Mouse (Mus musculus) Patski (cell line): ENCODE data around the gene Rxra. TPM values are rescaled to one million over a fixed set of nuclear protein-coding genes. Genes with fewer than 3 reads are reported as not detected.

Experiments used
- ATAC-seq: fragments of 100-300 bp; one replicate; pipeline ENCODE4 v1.8.0; 2021
- CTCF ChIA-PET: fragments of 350-600 bp; sonication (Branson Sonifier 250); formaldehyde crosslinking; loops from one replicate; lab custom pipeline; 2022; ENCODE audit warnings: inconsistent platforms; lab: Charles Lee
- POLR2A ChIA-PET: fragments of 350-600 bp; sonication (Branson Sonifier 250); formaldehyde crosslinking; loops from one replicate; lab custom pipeline; 2022; ENCODE audit warnings: antibody characterized with exemption, inconsistent platforms; lab: Charles Lee
- DNase-seq: peaks from one replicate; pipeline ENCODE4 v3.0.0-alpha.2; 2011; ENCODE audit warnings: low read depth, low spot score
- H3K27me3 ChIP-seq: fragments of 371-371 bp; one replicate; pipeline ENCODE4 v1.5.1; 2021
- CTCF ChIP-seq: fragments of 100-300 bp; IDR thresholded peaks from one replicate; pipeline ENCODE4 v1.5.1; 2021
- in situ Hi-C: fragments of 300-500 bp; cut with MboI; formaldehyde crosslinking; loops from 3 replicates; pipeline ENCODE4 v1.11.1; 2018; ENCODE audit warnings: low pct_unique_long_range_greater_than_20kb, mixed read lengths
- polyA plus RNA-seq: library from polyadenylated mRNA; unstranded; gene quantifications from one replicate; pipeline ENCODE4 v1.2.3, GENCODE M21; 2021

Rxra gene
- polyA plus RNA-seq, 1 experiment from 2014 or later = 31.1 TPM

GRCm38 (mm10) chr2:27699574-27699973 lies 23.3 kb downstream of the Rxra start:
- ChIA-PET POLR2A (interaction anchor here (0.6 to 0.7 kb wide), 3 partner anchors 18 to 1088 kb away, joined by 3 read pairs; no protein-coding TSS in a partner anchor), CTCF (interaction anchor here (0.8 to 2.0 kb wide), 6 partner anchors 11 to 62 kb away, joined by 3 to 8 read pairs (median 4); no protein-coding TSS in a partner anchor)
- H3K27me3 ChIP-seq = no peaks in the 10 kb centered on the region
- TF ChIP-seq CTCF = no peak
- ATAC-seq (peak; percentile 76), DNase-seq (peak; percentile 69)
- in situ Hi-C loops = no loop called here

GRCm38 (mm10) chr2:27702283-27702682 lies 26.0 kb downstream of the Rxra start:
- ATAC-seq = no peak
- H3K27me3 ChIP-seq = no peaks in the 10 kb centered on the region
- TF ChIP-seq CTCF = no peak
- DNase-seq = no peak
- in situ Hi-C loops = no loop called here
- CTCF ChIA-PET = no interaction called here
- POLR2A ChIA-PET = no interaction called here

GRCm38 (mm10) chr2:27702904-27703666 lies 26.8 kb downstream of the Rxra start:
- in situ Hi-C loops = no loop called here
- POLR2A ChIA-PET = interaction anchor here (0.5 kb wide), 1 partner anchor 78 kb away, joined by 5 read pairs; no protein-coding TSS in a partner anchor
- H3K27me3 ChIP-seq = no peaks in the 10 kb centered on the region
- DNase-seq (no peak), ATAC-seq (no peak)
- no peak for TF ChIP-seq CTCF
- CTCF ChIA-PET = no interaction called here

GRCm38 (mm10) chr2:27703852-27704640 lies 27.8 kb downstream of the Rxra start:
- POLR2A ChIA-PET = interaction anchor here (0.5 kb wide), 1 partner anchor 79 kb away, joined by 5 read pairs; no protein-coding TSS in a partner anchor
- in situ Hi-C loops = no loop called here
- no peak for DNase-seq

GRCm38 (mm10) chr2:27704641-27705040 lies 28.4 kb downstream of the Rxra start:
- no peaks in the 10 kb centered on the region for H3K27me3 ChIP-seq
- CTCF ChIA-PET = no interaction called here
- no peak for DNase-seq
- no peak for TF ChIP-seq CTCF
- in situ Hi-C loops = no loop called here
- POLR2A ChIA-PET = no interaction called here
- ATAC-seq = no peak

More at GRCm38 (mm10) chr2:27703852-27704640, 27.8 kb downstream of the Rxra start:
- CTCF ChIA-PET = no interaction called here
- ATAC-seq = no peak
- H3K27me3 ChIP-seq = no peaks in the 10 kb centered on the region
- TF ChIP-seq CTCF = no peak

- DNase-seq (no peak), ATAC-seq (no peak)
- H3K27me3 ChIP-seq = no peaks in the 10 kb centered on the region
- TF ChIP-seq CTCF = no peak
- CTCF ChIA-PET = interaction anchor here (0.9 kb wide), 1 partner anchor 33 kb away, joined by 3 read pairs; no protein-coding TSS in a partner anchor
- POLR2A ChIA-PET = no interaction called here
- in situ Hi-C loops = no loop called here
These were observed 34.7 kb downstream of the Rxra start for GRCm38 (mm10) chr2:27710871-27711382.

- no peak for DNase-seq
- TF ChIP-seq CTCF = no peak
- POLR2A ChIA-PET = no interaction called here
- CTCF ChIA-PET = interaction anchor here (0.8 kb wide), 1 partner anchor 10 kb away, joined by 3 read pairs; no protein-coding TSS in a partner anchor
- no peak for ATAC-seq
- in situ Hi-C loops = no loop called here
- H3K27me3 ChIP-seq = no peaks in the 10 kb centered on the region
These were observed 36.4 kb downstream of the Rxra start for GRCm38 (mm10) chr2:27712626-27713025.

- CTCF ChIA-PET = no interaction called here
- TF ChIP-seq CTCF = no peak
- H3K27me3 ChIP-seq = no peaks in the 10 kb centered on the region
- POLR2A ChIA-PET = no interaction called here
- ATAC-seq = no peak
- DNase-seq = no peak
- in situ Hi-C loops = no loop called here
These were observed 37.1 kb downstream of the Rxra start for GRCm38 (mm10) chr2:27713378-27713777.

GRCm38 (mm10) chr2:27714131-27714530 lies 37.9 kb downstream of the Rxra start:
- in situ Hi-C loops = no loop called here
- CTCF ChIA-PET = no interaction called here
- TF ChIP-seq CTCF = no peak
- DNase-seq (no peak), ATAC-seq (no peak)
- POLR2A ChIA-PET = interaction anchor here (0.7 kb wide), 1 partner anchor 717 kb away, joined by 7 read pairs; no protein-coding TSS in a partner anchor
- H3K27me3 ChIP-seq = no peaks in the 10 kb centered on the region

GRCm38 (mm10) chr2:27715221-27715620 lies 39.0 kb downstream of the Rxra start:
- in situ Hi-C loops = no loop called here
- ATAC-seq = no peak
- CTCF ChIA-PET = interaction anchor here (1.2 kb wide), 1 partner anchor 16 kb away, joined by 4 read pairs; no protein-coding TSS in a partner anchor
- TF ChIP-seq CTCF = no peak
- DNase-seq = no peak
- no peaks in the 10 kb centered on the region for H3K27me3 ChIP-seq
- POLR2A ChIA-PET = no interaction called here
